Mouse (Mus musculus): ENCODE measurements around the gene Gm6205.
"Not testable (repeated sequence)": the region's sequence is repeated elsewhere in the genome, so short reads cannot be mapped to it uniquely, and the experiment has no call there.

Gm6205 gene

GRCm38 (mm10) chr5:94648082-94648481, at the start of gene Gm6205:
TSS of gene Gm6205 (plus strand) at chr5:94648382.
- DNase-seq (ENCODE audit: low spot score): not testable (repeated sequence)

- DNase-seq (ENCODE audit: low spot score): not testable (repeated sequence)
Measured at GRCm38 (mm10) chr5:94616242-94616641, 31.9 kb upstream of the Gm6205 start, which contains the start of gene Gm3147. TSS of gene Gm3147 (minus strand) at chr5:94616342.

DNA sequence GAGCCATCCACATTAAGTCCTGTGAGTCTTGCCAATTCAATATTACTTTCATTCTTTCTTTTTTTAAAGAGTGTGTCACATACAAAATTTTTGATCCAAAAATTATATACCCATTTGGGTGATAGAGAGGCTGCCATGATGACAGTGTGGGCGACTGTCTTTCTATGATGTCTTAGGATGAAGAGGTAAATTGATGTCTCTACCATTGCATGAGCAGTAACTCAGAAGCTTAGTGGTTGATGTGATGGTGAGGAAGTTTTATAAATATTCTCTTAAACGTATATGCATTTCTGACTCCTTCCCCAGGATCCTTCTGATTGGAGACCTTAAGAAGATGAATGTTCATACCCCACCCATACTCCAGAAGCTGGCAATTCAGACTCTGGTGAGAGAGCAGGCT, 24.5 kb upstream of the Gm6205 start, which contains the start of gene Gm6509:
TSS of gene Gm6509 (plus strand) at position 301 of the 400 bp plus-strand sequence.
- DNase-seq (ENCODE audit: low spot score): not testable (repeated sequence)

All from embryo, embryonic 10 days (tissue).